Mouse (Mus musculus) MEL (cell line): ENCODE measurements around the gene 4930432M17Rik. TPM values are rescaled to one million over a fixed set of nuclear protein-coding genes. Genes with fewer than 3 reads are reported as not detected.

ENCODE experiments used
- DNase-seq: peaks from one replicate; pipeline ENCODE4 v3.0.0; 2011; ENCODE audit warnings: low read depth, low spot score
- H3K27ac ChIP-seq: 2 replicates; pipeline ENCODE4 v1.5.1; 2012; ENCODE audit warnings: low read depth, mild to moderate bottlenecking, control low read depth, low read length, moderate library complexity; ENCODE audit not compliant: control insufficient read depth
- H3K27me3 ChIP-seq, 2 experiments: fragments of 150-350 bp in 1 of 2; sonication (generic) in 1 of 2; 2 replicates each; pipeline ENCODE4 v1.6.1; 2012; ENCODE audit warnings: low read length in 2 of 2, mild to moderate bottlenecking in 2 of 2, improper control_type of control experiment in 1 of 2, moderate library complexity in 1 of 2; ENCODE audit not compliant: insufficient read depth in 2 of 2, control insufficient read depth in 1 of 2
- H3K36me3 ChIP-seq, 2 experiments: 2 replicates each; pipeline ENCODE4 v1.6.1; 2012 to 2014; ENCODE audit warnings: low read length in 2 of 2, improper control_type of control experiment in 1 of 2, inconsistent platforms in 1 of 2, mild to moderate bottlenecking in 1 of 2; ENCODE audit not compliant: insufficient read depth in 2 of 2, control insufficient read depth in 1 of 2
- H3K4me1 ChIP-seq, 2 experiments: fragments of 150-350 bp in 1 of 2; sonication (generic) in 1 of 2; 2 replicates each; pipeline ENCODE4 v1.6.1; 2012; ENCODE audit warnings: low read length in 2 of 2, improper control_type of control experiment in 1 of 2, mild to moderate bottlenecking in 1 of 2; ENCODE audit not compliant: insufficient read depth in 2 of 2, control insufficient read depth in 1 of 2
- H3K4me3 ChIP-seq, 2 experiments: fragments of 150-350 bp in 1 of 2; sonication (generic) in 1 of 2; 2 replicates each; pipeline ENCODE4 v1.5.1; 2012; ENCODE audit warnings: low read depth in 2 of 2, low read length in 2 of 2, mild to moderate bottlenecking in 2 of 2, moderate library complexity in 2 of 2, control low read depth in 1 of 2, improper control_type of control experiment in 1 of 2; ENCODE audit not compliant: control insufficient read depth in 1 of 2, insufficient read depth in 1 of 2
- H3K79me2 ChIP-seq: 2 replicates; pipeline ENCODE4 v1.6.1; 2012; ENCODE audit warnings: mild to moderate bottlenecking, low read length, moderate library complexity; ENCODE audit not compliant: control insufficient read depth, poor library complexity, insufficient read depth
- H3K9ac ChIP-seq: 2 replicates; pipeline ENCODE4 v1.6.1; 2012; ENCODE audit warnings: low read depth, mild to moderate bottlenecking, control low read depth, low read length, moderate library complexity; ENCODE audit not compliant: control insufficient read depth, poor library complexity, severe bottlenecking
- H3K9me3 ChIP-seq: fragments of 150-350 bp; sonication (generic); replicated peaks from 2 replicates; pipeline ENCODE4 v1.6.1; 2012; ENCODE audit warnings: mild to moderate bottlenecking, low read length, improper control_type of control experiment, moderate library complexity; ENCODE audit not compliant: insufficient read depth
- BHLHE40 ChIP-seq: IDR thresholded peaks from 2 replicates; pipeline ENCODE4 v1.6.1; 2012; ENCODE audit warnings: low read depth, mild to moderate bottlenecking, inconsistent platforms, low read length, improper control_type of control experiment, borderline replicate concordance
- CHD1 ChIP-seq: IDR thresholded peaks from 2 replicates; pipeline ENCODE4 v1.6.1; 2012; ENCODE audit warnings: low read depth, mild to moderate bottlenecking, inconsistent platforms, low read length, improper control_type of control experiment
- CHD2 ChIP-seq: IDR thresholded peaks from 2 replicates; pipeline ENCODE4 v1.6.1; 2011; ENCODE audit warnings: low read length, improper control_type of control experiment
- CTCF ChIP-seq, 3 experiments: IDR thresholded peaks in 2 of 3; conservative IDR thresholded peaks in 1 of 3; 2 replicates each; pipeline ENCODE4 v1.5.1; 2011 to 2012; ENCODE audit warnings: low read length in 3 of 3, low read depth in 2 of 3, mild to moderate bottlenecking in 2 of 3, improper control_type of control experiment in 1 of 3, inconsistent platforms in 1 of 3, mixed read lengths in 1 of 3, moderate library complexity in 1 of 3; ENCODE audit not compliant: control insufficient read depth in 1 of 3, insufficient read depth in 1 of 3, poor library complexity in 1 of 3, severe bottlenecking in 1 of 3
- ELF1 ChIP-seq: IDR thresholded peaks from 2 replicates; pipeline ENCODE4 v1.6.1; 2014; ENCODE audit warnings: low read depth, mild to moderate bottlenecking, inconsistent platforms, low read length, improper control_type of control experiment, moderate library complexity
- EP300 ChIP-seq, 2 experiments: IDR thresholded peaks; 2 replicates each; pipeline ENCODE4 v1.6.1; 2011; ENCODE audit warnings: improper control_type of control experiment in 2 of 2, low read length in 2 of 2, low read depth in 1 of 2, mild to moderate bottlenecking in 1 of 2
- ETS1 ChIP-seq: IDR thresholded peaks from 2 replicates; pipeline ENCODE4 v1.6.1; 2012; ENCODE audit warnings: low read depth, mild to moderate bottlenecking, inconsistent platforms, low read length, improper control_type of control experiment, moderate library complexity
- GABPA ChIP-seq: IDR thresholded peaks from 2 replicates; pipeline ENCODE4 v1.6.1; 2012; ENCODE audit warnings: low read depth, mild to moderate bottlenecking, inconsistent platforms, low read length, improper control_type of control experiment, moderate library complexity
- HCFC1 ChIP-seq: IDR thresholded peaks from 2 replicates; pipeline ENCODE4 v1.6.1; 2012; ENCODE audit warnings: low read depth, mild to moderate bottlenecking, inconsistent platforms, low read length, improper control_type of control experiment, moderate library complexity
- JUND ChIP-seq: IDR thresholded peaks from 2 replicates; pipeline ENCODE4 v1.6.1; 2011; ENCODE audit warnings: low read depth, mild to moderate bottlenecking, improper control_type of control experiment, low read length
- KAT2A ChIP-seq: conservative IDR thresholded peaks from 2 replicates; pipeline ENCODE4 v1.6.1; 2012; ENCODE audit warnings: low read depth, low read length, improper control_type of control experiment, inconsistent platforms
- MAFK ChIP-seq: IDR thresholded peaks from 2 replicates; pipeline ENCODE4 v1.6.1; 2011; ENCODE audit warnings: low read depth, mild to moderate bottlenecking, low read length, improper control_type of control experiment, borderline replicate concordance
- MAX ChIP-seq: IDR thresholded peaks from 2 replicates; pipeline ENCODE4 v1.6.1; 2011; ENCODE audit warnings: low read length, improper control_type of control experiment
- MAZ ChIP-seq: IDR thresholded peaks from 2 replicates; pipeline ENCODE4 v1.6.1; 2012; ENCODE audit warnings: low read depth, mild to moderate bottlenecking, inconsistent platforms, low read length, improper control_type of control experiment
- MYB ChIP-seq: IDR thresholded peaks from 2 replicates; pipeline ENCODE4 v1.6.1; 2011; ENCODE audit warnings: mild to moderate bottlenecking, low read depth, low read length, improper control_type of control experiment
- MYC ChIP-seq: IDR thresholded peaks from 2 replicates; pipeline ENCODE4 v1.6.1; 2011; ENCODE audit warnings: low read depth, mild to moderate bottlenecking, low read length, improper control_type of control experiment, moderate library complexity
- NRF1 ChIP-seq: IDR thresholded peaks from 2 replicates; pipeline ENCODE4 v1.6.1; 2014; ENCODE audit warnings: low read depth, mild to moderate bottlenecking, inconsistent platforms, low read length, improper control_type of control experiment, moderate library complexity; ENCODE audit not compliant: poor library complexity, insufficient read depth, severe bottlenecking
- POLR2A ChIP-seq, 2 experiments: IDR thresholded peaks; 2 replicates each; pipeline ENCODE4 v1.6.1; 2011 to 2012; ENCODE audit warnings: low read length in 2 of 2, mild to moderate bottlenecking in 2 of 2, control low read depth in 1 of 2, improper control_type of control experiment in 1 of 2, low read depth in 1 of 2, moderate library complexity in 1 of 2; ENCODE audit not compliant: control insufficient read depth in 1 of 2, insufficient read depth in 1 of 2, poor library complexity in 1 of 2
- POLR2AphosphoS5 ChIP-seq: IDR thresholded peaks from 2 replicates; pipeline ENCODE4 v1.6.1; 2012; ENCODE audit warnings: low read depth, borderline replicate concordance, mild to moderate bottlenecking, inconsistent platforms, low read length, moderate library complexity, mixed read lengths
- RCOR1 ChIP-seq: IDR thresholded peaks from 2 replicates; pipeline ENCODE4 v1.6.1; 2012; ENCODE audit warnings: low read depth, mild to moderate bottlenecking, inconsistent platforms, low read length, improper control_type of control experiment
- SIN3A ChIP-seq: IDR thresholded peaks from 2 replicates; pipeline ENCODE4 v1.6.1; 2012; ENCODE audit warnings: low read length, improper control_type of control experiment, inconsistent platforms
- TAL1 ChIP-seq: IDR thresholded peaks from 2 replicates; pipeline ENCODE4 v1.6.1; 2012; ENCODE audit warnings: mild to moderate bottlenecking, inconsistent platforms, low read length, moderate library complexity, mixed read lengths
- TBP ChIP-seq: IDR thresholded peaks from 2 replicates; pipeline ENCODE4 v1.8.0; 2011; ENCODE audit warnings: low read depth, low read length, improper control_type of control experiment
- TCF12 ChIP-seq: IDR thresholded peaks from 2 replicates; pipeline ENCODE4 v1.6.1; 2014; ENCODE audit warnings: low read depth, mild to moderate bottlenecking, inconsistent platforms, low read length, improper control_type of control experiment, moderate library complexity
- UBTF ChIP-seq: IDR thresholded peaks from 2 replicates; pipeline ENCODE4 v1.6.1; 2012; ENCODE audit warnings: low read depth, mild to moderate bottlenecking, inconsistent platforms, low read length, improper control_type of control experiment, moderate library complexity, borderline replicate concordance; ENCODE audit not compliant: insufficient read depth
- USF1 ChIP-seq: IDR thresholded peaks from 2 replicates; pipeline ENCODE4 v1.6.1; 2014; ENCODE audit warnings: low read depth, mild to moderate bottlenecking, inconsistent platforms, low read length, improper control_type of control experiment, moderate library complexity
- ZNF384 ChIP-seq: IDR thresholded peaks from 2 replicates; pipeline ENCODE4 v1.6.1; 2012; ENCODE audit warnings: low read depth, mild to moderate bottlenecking, inconsistent platforms, low read length, improper control_type of control experiment
- polyA plus RNA-seq, 2 experiments: library from polyadenylated mRNA; stranded (reverse) in 1 of 2; unstranded in 1 of 2; fragments of >175 nt in 1 of 2; fragments of >200 nt in 1 of 2; gene quantifications; 2 replicates each; pipeline versions ENCODE4 v1.2.1 to v1.2.4; 2012; ENCODE audit warnings: low replicate concordance in 2 of 2, low read depth in 1 of 2; ENCODE audit not compliant: insufficient read length in 2 of 2, insufficient read depth in 1 of 2, missing spikeins in 1 of 2
- total RNA-seq: library from RNA; depleted of rRNA; stranded (reverse); fragments of 300-350 nt; gene quantifications from 2 replicates; pipeline ENCODE4 v1.2.3, GENCODE M21; 2012

Gene 4930432M17Rik
- total and polyA plus RNA-seq, 3 experiments = not detected

DNA sequence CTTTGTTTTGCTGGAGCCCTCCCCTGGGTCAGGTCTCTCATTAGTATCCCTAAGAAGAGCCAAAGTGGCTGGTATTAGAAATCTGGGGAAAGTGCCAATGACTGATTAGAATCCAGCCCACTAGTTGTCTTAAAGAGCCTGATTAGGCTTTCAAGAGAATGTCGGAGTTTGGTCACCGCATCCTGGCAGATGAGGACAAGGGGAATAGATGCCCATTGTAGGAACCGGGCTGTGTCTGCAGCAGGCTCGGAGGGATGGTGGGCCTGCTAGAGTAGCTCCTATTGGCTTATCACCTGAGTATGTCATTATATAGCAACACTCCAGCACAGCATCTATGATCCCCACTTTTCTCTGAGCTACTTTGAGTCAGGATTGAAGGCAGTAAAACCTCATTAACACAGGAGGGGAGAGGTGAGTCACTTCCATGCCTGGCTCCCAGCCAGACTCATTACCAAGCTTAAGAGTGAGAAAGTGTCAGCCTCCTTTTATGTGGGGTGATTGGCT lies 15.9 kb downstream of the 4930432M17Rik start:
- Histone ChIP-seq H3K36me3 (peaks cover 0 to 7% of the 10 kb centered on the region in 2 experiments; a peak in 2 of 4 replicates), H3K9ac (no peak overlapping the region), H3K79me2 (no peaks in the 10 kb centered on the region), H3K4me1 (peaks cover 0 to 17% of the 10 kb centered on the region in 2 experiments; a peak in 1 of 4 replicates), H3K9me3 (no peaks in the 10 kb centered on the region)
- no peak for TF ChIP-seq ZNF384
- TF ChIP-seq KAT2A = no peak
- no peak for TF ChIP-seq MAX
- no peak for TF ChIP-seq MYB
- TF ChIP-seq POLR2AphosphoS5 = no peak
- no peak for TF ChIP-seq CHD1
- no peak for TF ChIP-seq EP300 (IDR thresholded peaks at IDR 0.05; ENCODE audit: low read depth in 1 of 2, low read length in 2 of 2)
- TF ChIP-seq TAL1 = no peak
- TF ChIP-seq RCOR1 = no peak
- TF ChIP-seq GABPA = no peak
- no peak for TF ChIP-seq BHLHE40
- TF ChIP-seq ELF1 = no peak
- no peak for TF ChIP-seq JUND
- no peak for TF ChIP-seq ETS1
- TF ChIP-seq UBTF = no peak
- TF ChIP-seq POLR2A (IDR thresholded peaks at IDR 0.05; ENCODE audit: control insufficient read depth in 1 of 2, insufficient read depth in 1 of 2, low read depth in 1 of 2, low read length in 2 of 2, poor library complexity in 1 of 2) = no peak
- no peak for TF ChIP-seq MAFK
- no peak for TF ChIP-seq NRF1
- no peak for TF ChIP-seq HCFC1
- TF ChIP-seq, all 39 proteins: peak for 0
- no peaks in the 10 kb centered on the region for H3K27me3 ChIP-seq
- no peak overlapping the region for H3K4me3 ChIP-seq
- DNase-seq = peak; percentile 43
- no peak overlapping the region for H3K27ac ChIP-seq

GRCm38 (mm10) chr3:121687741-121688140 lies 17.2 kb downstream of the 4930432M17Rik start:
- TF ChIP-seq MAX = no peak
- no peak for TF ChIP-seq POLR2AphosphoS5
- no peak for TF ChIP-seq CTCF (IDR thresholded peaks at IDR 0.05 in 2 of 3, conservative IDR thresholded peaks at IDR 0.05 in 1 of 3; ENCODE audit: control insufficient read depth in 1 of 3, insufficient read depth in 1 of 3, low read depth in 2 of 3, low read length in 3 of 3, poor library complexity in 1 of 3, severe bottlenecking in 1 of 3)
- no peak for TF ChIP-seq MYC
- no peak for TF ChIP-seq BHLHE40
- no peak for TF ChIP-seq TCF12
- no peak for TF ChIP-seq EP300 (IDR thresholded peaks at IDR 0.05; ENCODE audit: low read depth in 1 of 2, low read length in 2 of 2)
- TF ChIP-seq CHD1 = no peak
- no peak for TF ChIP-seq JUND
- no peak for TF ChIP-seq USF1
- no peak for TF ChIP-seq RCOR1
- TF ChIP-seq ZNF384 = no peak
- no peak for TF ChIP-seq TBP
- TF ChIP-seq SIN3A = no peak
- TF ChIP-seq GABPA = no peak
- TF ChIP-seq MAZ = no peak
- TF ChIP-seq NRF1 = no peak
- TF ChIP-seq CHD2 = no peak
- peaks cover 0 to 17% of the 10 kb centered on the region in 2 experiments; a peak in 1 of 4 replicates for H3K4me1 ChIP-seq
- H3K36me3 ChIP-seq = peaks cover 0 to 7% of the 10 kb centered on the region in 2 experiments; a peak in 2 of 4 replicates
- no peak overlapping the region for H3K9ac ChIP-seq
- H3K27me3 ChIP-seq = no peaks in the 10 kb centered on the region
- H3K27ac ChIP-seq = no peak overlapping the region
- no peaks in the 10 kb centered on the region for H3K79me2 ChIP-seq
- no peak for DNase-seq
- no peak overlapping the region for H3K4me3 ChIP-seq
- no peaks in the 10 kb centered on the region for H3K9me3 ChIP-seq
